Mouse (Mus musculus) megakaryocyte-erythroid progenitor cell, adult 5-6 weeks (primary cell): Measurements from ENCODE around the gene Rell1. TPM values are rescaled to one million over a fixed set of nuclear protein-coding genes. Genes with fewer than 3 reads are reported as not detected.
A peak's percentile ranks its signal among the peaks of the same experiment; 100 is the strongest.

ENCODE experiments used
- ATAC-seq: replicated peaks from 2 replicates; pipeline ENCODE4 v1.8.0; 2016; ENCODE audit warnings: mild to moderate bottlenecking, inconsistent platforms; ENCODE audit not compliant: severe bottlenecking, poor library complexity, low FRiP score, low TSS enrichment
- total RNA-seq, 2 experiments: library from RNA; stranded (forward) in 1 of 2; stranded (reverse) in 1 of 2; fragments of 200-1000, 215-1000 nt in 1 of 2; fragments of >200 nt in 1 of 2; fragmentation: Nextera tagmentation in 1 of 2; gene quantifications; 2 replicates each; pipeline ENCODE4 v1.2.3; 2014 to 2017

The Rell1 gene
- total RNA-seq, 2 experiments from 2014 or later: 7.0 to 13.1 TPM

GRCm38 (mm10) chr5:63956411-63956810 lies 12.3 kb downstream of the Rell1 start:
- no peak for ATAC-seq

GRCm38 (mm10) chr5:63953401-63954032 lies 15.2 kb downstream of the Rell1 start:
- ATAC-seq: no peak

GRCm38 (mm10) chr5:63952039-63952438 lies 16.7 kb downstream of the Rell1 start:
- ATAC-seq: no peak

GRCm38 (mm10) chr5:63951421-63951911 lies 17.2 kb downstream of the Rell1 start:
- ATAC-seq: 0 out of 2 replicates have a peak, but pooled peaks have one; percentile 34

GRCm38 (mm10) chr5:63949195-63949594 lies 19.5 kb downstream of the Rell1 start:
- no peak for ATAC-seq

- ATAC-seq: no peak
Observed at GRCm38 (mm10) chr5:63947526-63947925, 21.2 kb downstream of the Rell1 start.

- ATAC-seq: peak; percentile 67
Observed at GRCm38 (mm10) chr5:63943291-63943690, 25.4 kb downstream of the Rell1 start.

GRCm38 (mm10) chr5:63941891-63942290 lies 26.8 kb downstream of the Rell1 start:
- no peak for ATAC-seq

GRCm38 (mm10) chr5:63938575-63938974 lies 30.1 kb downstream of the Rell1 start:
- ATAC-seq: no peak

GRCm38 (mm10) chr5:63936740-63937139 lies 32.0 kb downstream of the Rell1 start:
- no peak for ATAC-seq

GRCm38 (mm10) chr5:63935581-63935980 lies 33.1 kb downstream of the Rell1 start:
- no peak for ATAC-seq

GRCm38 (mm10) chr5:63932829-63933228 lies 35.9 kb downstream of the Rell1 start:
- ATAC-seq: no peak

GRCm38 (mm10) chr5:63930824-63931358 lies 37.8 kb downstream of the Rell1 start:
- ATAC-seq: no peak

GRCm38 (mm10) chr5:63925035-63925628 lies 43.6 kb downstream of the Rell1 start:
- ATAC-seq: peak; percentile 84

- ATAC-seq: no peak
Observed at GRCm38 (mm10) chr5:63923305-63924025, 45.2 kb downstream of the Rell1 start.

GRCm38 (mm10) chr5:63918201-63918600 lies 50.5 kb downstream of the Rell1 start:
- no peak for ATAC-seq

- ATAC-seq: no peak
Observed at GRCm38 (mm10) chr5:63916457-63917139, 52.1 kb downstream of the Rell1 start.

GRCm38 (mm10) chr5:63914896-63915295 lies 53.8 kb downstream of the Rell1 start:
- no peak for ATAC-seq

- ATAC-seq: no peak
Observed at GRCm38 (mm10) chr5:63910171-63910960, 58.3 kb downstream of the Rell1 start.
